In genomic region chr5:103736553-103737207, GRCm38 (mm10) we compare ENCODE assay signal across 18 mouse cellular contexts. TPM values are rescaled to one million over a fixed set of nuclear protein-coding genes. Genes with fewer than 3 reads are reported as not detected.
DNase-seq lines count a peak whose midpoint lies in the region; ATAC-seq and TF ChIP-seq lines count a peak whose summit lies in the region.
"Had no signal": no experiment of that assay in that cellular context is flagged by ENCODE, and none has a peak within 500 bp of the region (broad histone marks: within the 10 kb centered on the region; RNA-seq: fewer than 3 reads in every experiment).

No protein-coding gene starts in this region.

- in situ Hi-C loops in Patski (cut with MboI; ENCODE audit: low pct_unique_long_range_greater_than_20kb), result loop anchor here (25.0 kb wide), 1 partner anchor 676 kb away; no protein-coding TSS in a partner anchor

- H3K4me3 ChIP-seq in kidney, postnatal 0 days (replicated peaks; ENCODE audit: low read depth, low read length), result no peak overlapping the region
- H3K4me3 ChIP-seq in liver, embryonic 15.5 days (replicated peaks), result peak overlapping the region; percentile 23; the same call in 1 of the 2 replicates
- H3K4me3 ChIP-seq: forebrain, embryonic 13.5 days; kidney, embryonic 15.5 days; layer of hippocampus, adult 2 months; limb, embryonic 15.5 days had no signal

- H3K9ac ChIP-seq in kidney, postnatal 0 days (ENCODE audit: low read depth, low read length), result no peak overlapping the region
- peak overlapping the region; percentile 47 for H3K9ac ChIP-seq in liver, embryonic 15.5 days
- H3K9ac ChIP-seq: forebrain, embryonic 13.5 days; kidney, embryonic 15.5 days; limb, embryonic 15.5 days had no signal

- CTCF ChIA-PET in Patski (lab: Charles Lee), result interaction anchor here (0.8 to 2.5 kb wide), 4 partner anchors 22 to 92 kb away, joined by 3 to 8 read pairs (median 5); no protein-coding TSS in a partner anchor

- H3K9me3 ChIP-seq in kidney, postnatal 0 days (replicated peaks; ENCODE audit: low read length), result no peaks in the 10 kb centered on the region
- H3K9me3 ChIP-seq in liver, embryonic 15.5 days (replicated peaks), result no peaks in the 10 kb centered on the region
- H3K9me3 ChIP-seq: forebrain, embryonic 13.5 days; kidney, embryonic 15.5 days; limb, embryonic 15.5 days had no signal

- no peak for ATAC-seq in kidney, postnatal 0 days (replicated peaks; ENCODE audit: low FRiP score, low read depth)
- ATAC-seq in Patski, result peak; percentile 72
- no peak for ATAC-seq in liver, embryonic 15.5 days (ENCODE audit: insufficient read depth)
- ATAC-seq: forebrain, embryonic 13.5 days; hindbrain, postnatal 0 days had no signal

- DNase-seq in kidney, postnatal 0 days (ENCODE audit: low spot score), result no peak
- DNase-seq in kidney, adult 8-10 months, result no peak
- DNase-seq in Patski (ENCODE audit: low read depth, low spot score), result no peak
- DNase-seq in ovary, postnatal 36 days (ENCODE audit: low spot score), result no peak
- DNase-seq in ovary, adult 18-20 months (ENCODE audit: low spot score), result no peak
- no peak for DNase-seq in neural tube, embryonic 10.5 days (ENCODE audit: extremely low spot score, low spot score)
- DNase-seq: cerebellum, adult 8-10 months; heart, adult 18-20 months; heart, postnatal 36 days; right cerebral cortex, postnatal 25 days; thymus, adult 2 months had no signal

- no peaks in the 10 kb centered on the region for H3K36me3 ChIP-seq in kidney, postnatal 0 days (ENCODE audit: insufficient read depth, low read length)
- no peaks in the 10 kb centered on the region for H3K36me3 ChIP-seq in liver, embryonic 15.5 days (replicated peaks)
- H3K36me3 ChIP-seq: kidney, embryonic 15.5 days; limb, embryonic 15.5 days had no signal

- 58% methylated on average over 6 of the region's 6 CpGs for WGBS in kidney, postnatal 0 days
- 29% methylated on average over 6 of the region's 6 CpGs for WGBS in liver, embryonic 15.5 days (ENCODE audit: insufficient replicate concordance)

- no peaks in the 10 kb centered on the region for H3K27me3 ChIP-seq in kidney, postnatal 0 days (ENCODE audit: insufficient read depth, low read length)
- no peaks in the 10 kb centered on the region for H3K27me3 ChIP-seq in Patski
- H3K27me3 ChIP-seq in liver, embryonic 15.5 days, result no peaks in the 10 kb centered on the region
- H3K27me3 ChIP-seq: forebrain, embryonic 13.5 days; kidney, embryonic 15.5 days had no signal

- POLR2A ChIA-PET in Patski (lab: Charles Lee), result interaction anchor here (0.6 to 0.7 kb wide), 3 partner anchors 40 to 366 kb away, joined by 6 to 12 read pairs (median 7); no protein-coding TSS in a partner anchor

- TF ChIP-seq CTCF in kidney, postnatal 0 days (IDR thresholded peaks at IDR 0.05; ENCODE audit: low read depth), result no peak
- TF ChIP-seq CTCF in Patski (IDR thresholded peaks at IDR 0.05), result no peak

- peak overlapping the region; percentile 63; the same call in 1 of the 2 replicates for H3K27ac ChIP-seq in kidney, postnatal 0 days
- H3K27ac ChIP-seq in liver, embryonic 15.5 days (replicated peaks), result peak overlapping the region; percentile 98
- H3K27ac ChIP-seq: forebrain, embryonic 13.5 days; hindbrain, postnatal 0 days; layer of hippocampus, adult 2 months; limb, embryonic 15.5 days had no signal

- H3K4me2 ChIP-seq in kidney, postnatal 0 days (ENCODE audit: low read length), result no peak overlapping the region
- H3K4me2 ChIP-seq in liver, embryonic 15.5 days, result peak overlapping the region; percentile 69
- H3K4me2 ChIP-seq: forebrain, embryonic 13.5 days; limb, embryonic 15.5 days; midbrain, embryonic 11.5 days had no signal

- H3K4me1 ChIP-seq in kidney, postnatal 0 days (replicated peaks; ENCODE audit: insufficient read depth, low read length), result 0 out of 2 replicates have a peak, but pooled peaks cover 3% of the 10 kb centered on the region
- H3K4me1 ChIP-seq in liver, embryonic 15.5 days (replicated peaks), result peaks cover 80% of the 10 kb centered on the region
- H3K4me1 ChIP-seq: forebrain, embryonic 13.5 days had no signal

RNA-seq across cellular contexts. Expression of gene Aff1, which starts 44.5 kb away (rescaled TPM):
- 12.3 and 14.3 TPM in 2 replicates for polyA plus RNA-seq in kidney, postnatal 0 days (2015; fragmentation: Nextera tagmentation; extraction: Ambion mirVana)
- polyA plus RNA-seq in Patski (2021), result 76.9 TPM
- polyA plus RNA-seq in liver, embryonic 15.5 days (2015; fragmentation: Nextera tagmentation; extraction: Ambion mirVana), result 14.3 and 17.9 TPM in 2 replicates
